Mouse (Mus musculus) kidney, embryonic 16.5 days (tissue): ENCODE measurements around the gene Ush1c. TPM values are rescaled to one million over a fixed set of nuclear protein-coding genes. Genes with fewer than 3 reads are reported as not detected.

Experiments
- ATAC-seq: fragments of 200-750 bp; cut with Nextera tagmentation; 2 replicates; pipeline ENCODE4 v1.8.0; 2017; ENCODE audit warnings: moderate TSS enrichment; ENCODE audit not compliant: low FRiP score, low TSS enrichment
- H3K27ac ChIP-seq: fragments of 300-500 bp; sonication (generic); 2 replicates; pipeline ENCODE4 v1.5.1; 2014; ENCODE audit warnings: low read length
- H3K27me3 ChIP-seq: fragments of 300-500 bp; sonication (generic); 2 replicates; pipeline ENCODE4 v1.6.1; 2014; ENCODE audit warnings: low read length, control low read depth, mixed read lengths; ENCODE audit not compliant: insufficient read depth
- H3K36me3 ChIP-seq: fragments of 300-500 bp; sonication (generic); 2 replicates; pipeline ENCODE4 v1.6.1; 2014; ENCODE audit warnings: low read length, control low read depth, mixed read lengths; ENCODE audit not compliant: insufficient read depth
- H3K4me1 ChIP-seq: fragments of 300-500 bp; sonication (generic); 2 replicates; pipeline ENCODE4 v1.6.1; 2014; ENCODE audit warnings: low read length, control low read depth, mixed read lengths; ENCODE audit not compliant: insufficient read depth
- H3K4me2 ChIP-seq: fragments of 300-500 bp; sonication (generic); replicated peaks from 2 replicates; pipeline ENCODE4 v1.6.1; 2014; ENCODE audit warnings: low read depth, low read length
- H3K4me3 ChIP-seq: fragments of 300-500 bp; sonication (generic); 2 replicates; pipeline ENCODE4 v1.5.1; 2014; ENCODE audit warnings: mild to moderate bottlenecking, low read length
- H3K9ac ChIP-seq: fragments of 300-500 bp; sonication (generic); replicated peaks from 2 replicates; pipeline ENCODE4 v1.6.1; 2014; ENCODE audit warnings: low read length
- H3K9me3 ChIP-seq: fragments of 300-500 bp; sonication (generic); 2 replicates; pipeline ENCODE4 v1.6.1; 2016; ENCODE audit warnings: low read length, control low read depth
- WGBS: fragments of 180-500 bp; shearing (Covaris S2); extraction: QIAGEN DNeasy Blood & Tissue Kit; methylation state at CpG from one replicate; pipeline ENCODE4 v1.1.7; 2014; 5-methylcytosine and 5-hydroxymethylcytosine counted together
- polyA plus RNA-seq: library from polyadenylated mRNA; unstranded; fragments of >200 nt; fragmentation: Nextera tagmentation; extraction: Ambion mirVana; gene quantifications from 2 replicates; pipeline ENCODE4 v1.2.1, GENCODE M21; 2015

The Ush1c gene
- polyA plus RNA-seq, 1 experiment from 2014 or later, result 26.1 TPM

- Histone ChIP-seq H3K4me1 (peaks cover 7% of the 10 kb centered on the region), H3K4me3 (no peak overlapping the region), H3K9ac (no peak overlapping the region), H3K4me2 (no peak overlapping the region), H3K36me3 (no peaks in the 10 kb centered on the region), H3K9me3 (no peaks in the 10 kb centered on the region), H3K27ac (no peak overlapping the region), H3K27me3 (peaks cover 2% of the 10 kb centered on the region; the same call in 1 of the 2 replicates)
- 12% methylated on average over 11 of the region's 11 CpGs for WGBS
- peak; percentile 74 for ATAC-seq
Measured at GRCm38 (mm10) chr7:46218415-46218814, 19.9 kb downstream of the Ush1c start.

- WGBS, result 30% methylated on average over 2 of the region's 2 CpGs
Measured at GRCm38 (mm10) chr7:46216481-46216880, 21.8 kb downstream of the Ush1c start.

DNA sequence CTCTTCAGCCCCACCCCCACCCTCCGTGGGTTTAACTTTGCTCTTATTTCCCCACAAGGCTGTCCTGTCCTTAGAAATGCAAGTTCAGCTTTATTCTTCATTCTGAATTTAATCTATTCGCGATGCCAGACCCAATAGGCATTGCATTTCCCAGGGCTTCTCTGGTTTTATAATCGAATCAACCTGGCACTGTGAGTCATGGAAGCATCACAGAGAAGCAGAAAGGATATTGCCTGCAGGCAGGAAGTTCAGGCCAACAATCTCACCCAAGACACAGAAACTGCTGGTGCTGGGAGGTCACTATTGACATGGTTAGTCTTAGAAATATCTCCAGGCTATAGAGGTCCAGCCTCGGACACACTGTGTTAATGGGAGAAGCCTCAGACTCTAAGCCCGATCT, 28.0 kb downstream of the Ush1c start:
- Histone ChIP-seq H3K36me3 (no peaks in the 10 kb centered on the region), H3K9ac (no peak overlapping the region), H3K4me3 (no peak overlapping the region), H3K4me2 (no peak overlapping the region), H3K9me3 (no peaks in the 10 kb centered on the region), H3K4me1 (no peaks in the 10 kb centered on the region), H3K27ac (no peak overlapping the region), H3K27me3 (no peaks in the 10 kb centered on the region; the same call in 1 of the 2 replicates)
- ATAC-seq, result no peak
- 88% methylated on average over 6 of the region's 6 CpGs for WGBS

More at GRCm38 (mm10) chr7:46216481-46216880, 21.8 kb downstream of the Ush1c start:
- peaks cover 7% of the 10 kb centered on the region for H3K4me1 ChIP-seq
- H3K9me3 ChIP-seq, result no peaks in the 10 kb centered on the region
- no peak for ATAC-seq
- H3K4me3 ChIP-seq, result no peak overlapping the region
- H3K9ac ChIP-seq, result no peak overlapping the region
- peaks cover 2% of the 10 kb centered on the region; the same call in 1 of the 2 replicates for H3K27me3 ChIP-seq
- H3K36me3 ChIP-seq, result no peaks in the 10 kb centered on the region
- no peak overlapping the region for H3K27ac ChIP-seq
- no peak overlapping the region for H3K4me2 ChIP-seq

DNA sequence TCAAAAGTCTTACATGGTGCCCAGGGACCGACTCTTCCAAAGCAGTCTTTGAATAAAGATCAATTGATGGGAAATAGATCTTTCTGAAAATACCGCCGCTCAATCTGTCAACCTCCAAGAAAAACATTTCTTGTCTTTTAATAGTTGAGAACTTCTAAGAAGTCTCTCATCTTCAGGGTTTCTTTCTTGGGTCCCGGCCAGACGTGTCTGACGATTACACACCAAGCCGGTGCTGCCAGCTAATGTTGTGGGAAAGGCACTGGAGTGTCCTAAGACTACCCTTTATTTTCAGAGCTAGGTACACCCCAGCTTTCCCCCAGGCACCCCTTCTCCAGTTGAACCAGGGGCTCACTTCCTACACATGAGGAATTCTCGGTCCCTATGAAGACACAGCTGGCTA, 30.2 kb downstream of the Ush1c start:
- Histone ChIP-seq H3K4me3 (no peak overlapping the region), H3K27ac (no peak overlapping the region), H3K9ac (no peak overlapping the region), H3K4me1 (no peaks in the 10 kb centered on the region), H3K9me3 (no peaks in the 10 kb centered on the region), H3K36me3 (no peaks in the 10 kb centered on the region), H3K4me2 (no peak overlapping the region), H3K27me3 (no peaks in the 10 kb centered on the region)
- WGBS, result 89% methylated on average over 8 of the region's 8 CpGs
- ATAC-seq, result no peak

DNA sequence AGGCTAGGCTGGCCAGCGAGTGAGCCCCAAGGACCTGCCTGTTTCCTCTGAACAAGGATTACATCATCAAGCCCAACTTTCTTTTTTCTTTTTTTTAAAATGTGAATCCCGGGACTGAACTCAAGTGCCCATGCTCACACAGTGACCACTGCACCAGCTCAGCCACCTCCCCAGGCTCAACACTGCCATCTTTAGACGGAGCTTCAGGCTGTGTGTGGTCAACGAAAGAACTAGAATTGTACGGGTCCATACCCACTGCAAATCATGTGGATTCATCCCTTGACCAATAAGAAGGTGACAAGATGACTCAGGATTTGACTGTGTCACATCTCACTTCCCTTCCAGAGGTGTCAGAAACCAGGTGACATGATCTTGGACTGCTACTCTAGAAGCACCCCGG, 33.5 kb downstream of the Ush1c start:
- H3K36me3 ChIP-seq, result no peaks in the 10 kb centered on the region
- H3K4me1 ChIP-seq, result no peaks in the 10 kb centered on the region; the same call in 1 of the 2 replicates
- H3K9me3 ChIP-seq, result no peaks in the 10 kb centered on the region
- no peak overlapping the region for H3K27ac ChIP-seq
- H3K9ac ChIP-seq, result no peak overlapping the region
- no peak overlapping the region for H3K4me2 ChIP-seq
- H3K27me3 ChIP-seq, result no peaks in the 10 kb centered on the region
- no peak overlapping the region for H3K4me3 ChIP-seq
- ATAC-seq, result no peak
- WGBS, result 73% methylated on average over 6 of the region's 6 CpGs

DNA sequence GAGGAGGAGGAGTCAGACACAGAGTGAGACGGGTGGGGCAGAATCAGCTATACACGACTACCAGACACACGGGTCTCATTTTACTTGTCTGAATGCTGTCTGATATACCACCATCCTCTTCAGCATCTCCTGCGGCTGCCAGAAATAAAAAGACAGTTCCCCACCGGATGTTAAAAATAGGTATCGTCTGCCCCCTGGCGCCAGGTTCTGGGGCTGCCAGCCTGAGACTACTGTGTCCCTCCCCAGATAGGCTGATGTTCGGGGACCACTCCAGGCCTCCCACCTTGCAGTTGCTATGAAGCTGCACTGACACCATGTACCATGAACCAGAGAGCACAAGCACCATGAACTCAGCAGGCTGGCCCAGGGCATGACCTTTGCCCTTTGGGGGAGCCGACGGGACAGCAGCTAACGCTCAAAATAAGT, 34.2 kb downstream of the Ush1c start:
- WGBS, result 29% methylated on average over 11 of the region's 11 CpGs
- Histone ChIP-seq H3K27me3 (no peaks in the 10 kb centered on the region), H3K4me3 (no peak overlapping the region), H3K36me3 (no peaks in the 10 kb centered on the region), H3K9ac (no peak overlapping the region), H3K4me1 (no peaks in the 10 kb centered on the region; the same call in 1 of the 2 replicates), H3K4me2 (no peak overlapping the region), H3K27ac (no peak overlapping the region), H3K9me3 (no peaks in the 10 kb centered on the region)
- no peak for ATAC-seq

DNA sequence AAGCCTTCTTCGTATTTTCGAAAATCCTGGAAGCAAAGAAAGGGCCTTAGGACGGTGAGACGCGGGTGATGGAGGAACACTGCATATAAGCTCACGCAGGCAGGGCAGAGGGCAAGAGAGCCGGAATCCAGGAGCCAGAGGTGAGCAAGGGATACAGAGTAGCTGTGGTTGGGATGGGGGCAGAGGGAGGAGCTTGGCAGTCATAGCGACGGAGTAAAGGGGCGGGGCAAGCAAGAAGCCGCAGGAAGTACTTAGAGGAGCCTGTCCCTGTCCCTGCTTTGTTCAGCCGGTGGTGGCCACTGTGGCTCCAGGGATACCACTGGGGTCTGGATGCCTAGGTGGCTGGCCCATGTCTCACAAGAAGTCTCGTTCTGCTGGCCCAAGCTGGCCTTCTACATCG, 36.7 kb downstream of the Ush1c start:
- Histone ChIP-seq H3K36me3 (no peaks in the 10 kb centered on the region), H3K9me3 (no peaks in the 10 kb centered on the region), H3K9ac (no peak overlapping the region), H3K4me3 (no peak overlapping the region), H3K4me1 (no peaks in the 10 kb centered on the region; the same call in 1 of the 2 replicates), H3K27ac (no peak overlapping the region), H3K27me3 (no peaks in the 10 kb centered on the region), H3K4me2 (0 out of 2 replicates have a peak overlapping the region, but pooled peaks have one; percentile 13)
- 15% methylated on average over 14 of the region's 14 CpGs for WGBS
- peak; percentile 33; the same call in 1 of the 2 replicates for ATAC-seq

- Histone ChIP-seq H3K36me3 (no peaks in the 10 kb centered on the region), H3K27ac (no peak overlapping the region), H3K4me1 (no peaks in the 10 kb centered on the region; the same call in 1 of the 2 replicates), H3K9ac (no peak overlapping the region), H3K27me3 (no peaks in the 10 kb centered on the region), H3K4me3 (no peak overlapping the region), H3K4me2 (no peak overlapping the region), H3K9me3 (no peaks in the 10 kb centered on the region)
- 61% methylated on average over 6 of the region's 6 CpGs for WGBS
- no peak for ATAC-seq
Measured at GRCm38 (mm10) chr7:46200021-46200420, 38.3 kb downstream of the Ush1c start.

DNA sequence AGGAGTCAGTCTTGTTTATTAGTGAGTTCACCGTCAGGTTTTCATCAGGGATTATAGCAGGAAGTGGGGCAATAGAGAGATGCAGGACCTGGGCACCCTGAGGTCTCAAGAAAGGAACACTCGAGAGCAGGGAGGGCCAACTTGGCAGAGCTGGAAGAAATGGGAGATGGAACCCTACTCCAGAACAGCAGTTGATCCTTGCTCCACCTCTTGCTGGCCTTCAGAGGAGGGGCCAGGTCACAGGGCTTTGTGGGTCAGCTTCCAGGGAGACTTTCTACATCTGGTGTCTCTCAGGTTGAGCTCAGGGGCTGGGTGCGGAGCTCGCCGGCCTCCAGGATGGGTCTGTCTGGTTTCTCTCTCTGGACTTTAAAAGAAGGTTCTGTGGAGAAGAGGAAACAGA, 42.9 kb downstream of the Ush1c start:
- WGBS, result 83% methylated on average over 5 of the region's 5 CpGs
- H3K4me3 ChIP-seq, result no peak overlapping the region
- H3K27ac ChIP-seq, result no peak overlapping the region
- no peaks in the 10 kb centered on the region for H3K27me3 ChIP-seq
- no peaks in the 10 kb centered on the region for H3K9me3 ChIP-seq
- no peaks in the 10 kb centered on the region for H3K36me3 ChIP-seq
- H3K4me2 ChIP-seq, result no peak overlapping the region
- H3K9ac ChIP-seq, result no peak overlapping the region
- H3K4me1 ChIP-seq, result no peaks in the 10 kb centered on the region
- ATAC-seq, result no peak

DNA sequence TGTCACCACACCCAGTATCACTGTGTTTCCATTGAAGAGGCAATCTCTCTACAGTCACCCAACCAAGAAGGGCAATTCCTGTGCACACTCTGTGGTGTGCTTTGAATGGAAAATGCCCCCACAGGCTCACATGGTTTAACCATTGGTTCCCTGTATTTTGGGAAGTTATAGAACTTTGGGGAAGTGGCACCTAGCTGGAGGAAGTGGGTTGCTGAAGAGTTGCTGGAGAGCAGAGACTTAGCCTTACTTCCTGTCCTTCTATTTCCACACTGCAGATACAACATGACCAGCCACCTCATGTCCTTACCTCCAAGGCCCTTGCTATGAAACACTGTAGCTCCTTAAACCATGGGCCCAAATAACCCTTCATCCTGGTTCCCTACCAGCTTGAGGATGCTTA, 54.1 kb downstream of the Ush1c start:
- H3K27me3 ChIP-seq, result peaks cover 29% of the 10 kb centered on the region
- no peak overlapping the region for H3K27ac ChIP-seq
- H3K4me2 ChIP-seq, result no peak overlapping the region
- no peaks in the 10 kb centered on the region for H3K36me3 ChIP-seq
- no peak for ATAC-seq
- no peak overlapping the region for H3K4me3 ChIP-seq
- no peak overlapping the region for H3K9ac ChIP-seq
- peaks cover 10% of the 10 kb centered on the region for H3K4me1 ChIP-seq
- H3K9me3 ChIP-seq, result no peaks in the 10 kb centered on the region
